Mouse (Mus musculus) ES-Bruce4 (cell line): ENCODE results near the gene Tpra1. TPM values are rescaled to one million over a fixed set of nuclear protein-coding genes. Genes with fewer than 3 reads are reported as not detected.

Experiments
- H3K27ac ChIP-seq: 2 replicates; pipeline ENCODE4 v1.5.1; 2012; ENCODE audit warnings: low read length, inconsistent platforms; ENCODE audit not compliant: insufficient read depth
- H3K27me3 ChIP-seq: 2 replicates; pipeline ENCODE4 v1.6.1; 2012; ENCODE audit warnings: mild to moderate bottlenecking, low read length, inconsistent platforms; ENCODE audit not compliant: control insufficient read depth, poor library complexity, insufficient read depth, severe bottlenecking
- H3K36me3 ChIP-seq: 2 replicates; pipeline ENCODE4 v1.6.1; 2012; ENCODE audit warnings: inconsistent platforms, mild to moderate bottlenecking, low read length, moderate library complexity; ENCODE audit not compliant: control insufficient read depth, poor library complexity, insufficient read depth, severe bottlenecking
- H3K4me1 ChIP-seq: one replicate; pipeline ENCODE4 v1.8.1; 2011; ENCODE audit warnings: low read length; ENCODE audit not compliant: control insufficient read depth, insufficient read depth
- H3K4me3 ChIP-seq: 2 replicates; pipeline ENCODE4 v1.5.1; 2011; ENCODE audit warnings: low read depth, mild to moderate bottlenecking, low read length
- H3K9ac ChIP-seq: 2 replicates; pipeline ENCODE4 v1.6.1; 2012; ENCODE audit warnings: low read depth, mild to moderate bottlenecking, inconsistent platforms; ENCODE audit not compliant: poor library complexity, severe bottlenecking
- H3K9me3 ChIP-seq: replicated peaks from 2 replicates; pipeline ENCODE4 v1.6.1; 2012; ENCODE audit warnings: mild to moderate bottlenecking, low read length, inconsistent platforms; ENCODE audit not compliant: control insufficient read depth, poor library complexity, insufficient read depth, severe bottlenecking
- CTCF ChIP-seq: IDR thresholded peaks from one replicate; pipeline ENCODE4 v1.8.1; 2011; ENCODE audit warnings: low read depth, low read length
- EP300 ChIP-seq: IDR thresholded peaks from 2 replicates; pipeline ENCODE4 v1.6.1; 2011; ENCODE audit warnings: low read depth, low read length; ENCODE audit not compliant: insufficient read depth
- POLR2A ChIP-seq: IDR thresholded peaks from one replicate; pipeline ENCODE4 v1.8.1; 2011; ENCODE audit warnings: low read length; ENCODE audit not compliant: insufficient read depth
- polyA plus RNA-seq: library from polyadenylated mRNA; stranded (reverse); fragments of >200 nt; gene quantifications from 2 replicates; pipeline ENCODE4 v1.2.4, GENCODE M21; 2011; ENCODE audit warnings: low read depth; ENCODE audit not compliant: missing spikeins, insufficient read depth, insufficient read length

Tpra1 gene
- polyA plus RNA-seq, 1 experiment: 17.4 TPM

DNA sequence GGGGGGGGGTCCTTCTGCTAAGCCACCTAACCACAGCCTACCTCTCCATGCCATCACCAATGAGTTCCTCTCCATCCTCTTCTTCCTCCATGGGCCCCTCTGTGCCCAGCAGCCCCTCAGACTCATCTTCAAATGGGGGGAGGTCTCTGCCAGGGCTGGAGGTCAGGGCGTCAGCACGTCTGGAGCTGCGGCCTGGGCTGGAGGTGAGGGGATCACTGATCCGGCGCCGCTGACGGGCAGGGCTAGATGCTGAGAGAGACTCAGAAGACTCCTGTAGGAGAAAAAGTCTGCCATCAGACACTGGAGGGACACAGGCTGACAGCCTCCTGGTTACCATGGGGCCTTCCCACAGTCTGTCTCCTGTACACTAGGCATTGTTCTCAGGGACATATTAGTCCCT, 4.8 kb upstream of the Tpra1 start:
- peaks cover 2% of the 10 kb centered on the region for H3K4me1 ChIP-seq
- H3K36me3 ChIP-seq: peaks cover 43% of the 10 kb centered on the region
- TF ChIP-seq CTCF (no peak), POLR2A (no peak), EP300 (no peak)
- H3K27ac ChIP-seq: no peak overlapping the region
- H3K27me3 ChIP-seq: no peaks in the 10 kb centered on the region
- peak overlapping the region; percentile 70 for H3K4me3 ChIP-seq
- H3K9me3 ChIP-seq: no peaks in the 10 kb centered on the region
- peak overlapping the region; percentile 94 for H3K9ac ChIP-seq

DNA sequence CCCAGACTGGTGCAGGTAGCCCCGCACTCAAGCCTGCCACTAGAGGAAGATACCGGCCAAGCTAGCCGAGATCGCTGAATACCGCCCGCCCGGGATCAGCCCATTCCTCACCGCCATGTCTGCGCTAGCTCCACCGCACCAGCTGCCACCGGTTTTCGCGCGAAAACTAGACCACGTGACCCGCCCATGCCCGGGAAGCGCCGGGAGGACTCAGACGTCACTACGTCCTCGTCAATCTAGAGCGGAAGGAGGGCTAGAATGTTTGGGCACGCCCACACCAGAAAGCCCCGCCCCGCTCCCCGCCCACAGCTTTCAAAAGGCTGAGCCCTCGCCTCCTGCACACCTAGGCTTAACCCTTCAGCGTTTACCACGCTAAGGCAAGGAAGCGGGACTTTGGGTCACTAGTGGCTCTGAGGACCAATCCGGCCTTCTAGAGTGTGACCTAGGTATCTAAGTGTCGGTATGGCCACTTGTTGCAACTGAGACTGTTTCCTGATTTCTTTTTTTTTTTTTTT, 3.5 kb upstream of the Tpra1 start, which contains the start of gene Mcm2:
TSS of gene Mcm2 (minus strand) at position 247 of the 515 bp plus-strand sequence.
- peak; percentile 80 for TF ChIP-seq POLR2A
- peak; percentile 58; the same call in 1 of the 2 replicates for TF ChIP-seq EP300
- TF ChIP-seq CTCF: no peak
- peaks cover 2% of the 10 kb centered on the region for H3K4me1 ChIP-seq
- H3K36me3 ChIP-seq: peaks cover 30% of the 10 kb centered on the region
- peak within 1 kb of the TSS; percentile 91 for H3K4me3 ChIP-seq
- no peaks in the 10 kb centered on the region for H3K27me3 ChIP-seq
- H3K9me3 ChIP-seq: no peaks in the 10 kb centered on the region
- H3K27ac ChIP-seq: no peak within 1 kb of the TSS
- H3K9ac ChIP-seq: peak within 1 kb of the TSS; percentile 94

DNA sequence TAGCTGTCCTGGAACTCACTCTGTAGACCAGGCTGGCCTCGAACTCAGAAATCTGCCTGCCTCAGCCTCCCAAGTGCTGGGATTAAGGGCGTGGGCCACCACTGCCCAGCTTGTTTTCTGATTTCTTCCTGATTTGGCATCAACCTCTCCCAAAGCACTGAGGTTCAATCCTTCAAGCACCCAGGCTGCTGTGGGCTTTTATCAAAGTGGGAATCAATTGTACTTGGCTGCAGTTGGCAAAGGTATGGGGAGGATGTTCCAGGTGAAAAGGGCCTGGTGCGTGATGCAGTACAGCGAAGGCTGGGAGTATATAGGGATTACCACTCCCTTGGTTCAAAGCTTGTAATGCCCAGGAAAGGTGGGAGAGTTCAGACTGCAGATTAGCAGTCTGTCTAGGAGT, 3.0 kb upstream of the Tpra1 start:
- TF ChIP-seq CTCF: no peak
- TF ChIP-seq EP300: no peak
- TF ChIP-seq POLR2A: no peak
- no peak overlapping the region for H3K27ac ChIP-seq
- no peaks in the 10 kb centered on the region for H3K9me3 ChIP-seq
- no peaks in the 10 kb centered on the region for H3K27me3 ChIP-seq
- H3K4me1 ChIP-seq: peaks cover 2% of the 10 kb centered on the region
- H3K36me3 ChIP-seq: peaks cover 27% of the 10 kb centered on the region
- H3K4me3 ChIP-seq: no peak overlapping the region
- 0 out of 2 replicates have a peak overlapping the region, but pooled peaks have one; percentile 10 for H3K9ac ChIP-seq

DNA sequence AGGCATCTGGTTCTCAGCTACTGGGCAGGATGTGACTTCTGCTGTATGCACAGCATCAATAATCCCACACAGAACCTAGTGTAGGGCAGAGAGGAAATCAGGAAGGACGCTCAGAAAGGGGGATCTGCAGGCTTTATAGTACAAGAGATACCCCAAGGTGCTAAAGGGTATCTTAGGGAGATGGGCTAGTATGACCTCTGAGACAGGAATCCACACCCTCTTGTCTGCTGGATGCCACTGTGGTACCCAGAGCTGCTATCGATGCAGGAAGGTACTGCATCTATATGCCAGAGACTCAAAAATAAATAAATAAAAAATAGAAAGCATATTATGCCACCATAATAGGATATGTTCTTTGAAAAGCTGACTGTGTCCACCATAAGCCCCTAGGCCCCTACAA, 2.4 kb upstream of the Tpra1 start:
- Histone ChIP-seq H3K9me3 (no peaks in the 10 kb centered on the region), H3K9ac (no peak overlapping the region), H3K27me3 (no peaks in the 10 kb centered on the region), H3K36me3 (peaks cover 22% of the 10 kb centered on the region), H3K27ac (no peak overlapping the region), H3K4me1 (peaks cover 2% of the 10 kb centered on the region), H3K4me3 (no peak overlapping the region)
- no peak for TF ChIP-seq EP300
- no peak for TF ChIP-seq CTCF
- no peak for TF ChIP-seq POLR2A

DNA sequence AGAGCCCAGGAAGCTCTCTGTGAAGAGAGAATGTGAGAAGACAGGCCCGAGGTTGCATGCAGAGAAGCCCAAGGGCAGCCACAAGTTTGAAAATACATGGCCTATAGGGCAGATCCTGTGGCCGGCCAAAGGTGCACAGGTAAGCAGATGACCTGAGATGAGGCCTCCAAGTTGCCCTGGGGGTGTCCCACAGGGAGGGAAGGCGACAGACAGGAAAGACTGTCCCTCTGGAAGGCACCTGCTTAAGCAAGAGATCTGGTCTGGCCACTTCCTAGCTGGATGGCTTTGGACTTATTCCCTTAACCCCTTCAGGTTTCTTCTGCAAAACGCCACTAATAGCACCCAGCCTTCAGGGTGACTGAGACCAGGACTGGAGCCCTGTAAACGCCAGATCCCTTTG, 580 bp upstream of the Tpra1 start:
- peaks cover 8% of the 10 kb centered on the region for H3K36me3 ChIP-seq
- H3K9ac ChIP-seq: peak overlapping the region; percentile 72
- TF ChIP-seq POLR2A: no peak
- TF ChIP-seq EP300: no peak
- no peak for TF ChIP-seq CTCF
- no peaks in the 10 kb centered on the region for H3K9me3 ChIP-seq
- H3K27ac ChIP-seq: peak overlapping the region; percentile 16
- no peaks in the 10 kb centered on the region for H3K27me3 ChIP-seq
- peak overlapping the region; percentile 62 for H3K4me3 ChIP-seq
- H3K4me1 ChIP-seq: no peaks in the 10 kb centered on the region

DNA sequence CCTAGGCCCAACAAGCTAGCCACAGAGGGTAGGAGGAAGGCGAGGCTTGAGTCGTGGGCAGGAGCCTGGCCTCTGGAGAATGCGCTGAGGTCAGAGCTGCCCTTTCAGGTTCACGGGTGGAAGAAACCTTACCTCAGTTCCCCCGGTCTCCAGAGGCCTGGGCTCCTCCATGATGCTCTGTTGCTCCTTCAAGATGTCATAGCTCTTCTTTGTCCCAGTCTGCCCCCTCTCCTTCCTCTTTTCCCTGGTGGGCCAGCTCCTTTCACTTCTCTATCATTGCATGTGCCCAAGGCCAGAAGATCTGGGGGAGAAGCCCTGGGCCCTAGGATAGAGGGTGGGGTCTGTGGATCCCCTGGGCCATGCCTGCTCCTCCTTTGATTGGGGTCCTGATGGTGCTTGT, 1.7 kb downstream of the Tpra1 start:
- Histone ChIP-seq H3K9ac (no peak overlapping the region), H3K27ac (no peak overlapping the region), H3K4me1 (no peaks in the 10 kb centered on the region), H3K36me3 (no peaks in the 10 kb centered on the region), H3K9me3 (no peaks in the 10 kb centered on the region), H3K4me3 (no peak overlapping the region), H3K27me3 (no peaks in the 10 kb centered on the region)
- TF ChIP-seq POLR2A (no peak), CTCF (no peak), EP300 (no peak)
